Mouse (Mus musculus): Measurements from ENCODE around the gene Golim4. TPM values are rescaled to one million over a fixed set of nuclear protein-coding genes. Genes with fewer than 3 reads are reported as not detected.

Gene Golim4
- polyA plus RNA-seq, 1 experiment from 2014 or later: 52.2 TPM

GRCm38 (mm10) chr3:75948541-75949095, 8.1 kb downstream of the Golim4 start:
- 91% methylated on average over 2 of the region's 2 CpGs for WGBS
- Histone ChIP-seq H3K4me1 (peaks cover 3% of the 10 kb centered on the region), H3K9me3 (replicated peaks) (0 out of 2 replicates have a peak, but pooled peaks cover 4% of the 10 kb centered on the region), H3K27ac (replicated peaks) (no peak overlapping the region), H3K27me3 (ENCODE audit: low read depth, poor library complexity, severe bottlenecking) (no peaks in the 10 kb centered on the region), H3K36me3 (peaks cover 46% of the 10 kb centered on the region), H3K4me3 (no peak overlapping the region)
- no peak for DNase-seq (ENCODE audit: low spot score)

DNA sequence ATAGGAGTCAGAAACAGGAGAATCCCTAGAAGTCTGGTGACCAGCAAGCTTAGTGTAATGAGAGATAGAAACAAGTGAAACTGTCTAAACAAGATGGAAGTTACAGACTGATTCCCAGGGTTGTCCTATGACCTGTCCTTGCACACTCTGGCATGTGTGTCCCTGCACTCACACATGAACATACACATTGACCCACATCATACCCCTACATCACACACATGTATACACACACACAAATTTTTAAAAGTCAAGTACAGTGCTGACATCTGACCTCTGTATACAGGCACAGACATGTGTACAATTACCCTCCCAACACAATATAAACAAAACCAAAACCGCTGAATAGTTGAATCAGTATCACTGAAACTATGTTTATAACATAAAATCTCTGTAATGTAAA, 8.7 kb downstream of the Golim4 start:
- H3K27ac ChIP-seq (replicated peaks): no peak overlapping the region
- DNase-seq (ENCODE audit: low spot score): no peak
- WGBS: 91% methylated on average over 1 of the region's 1 CpGs
- 0 out of 2 replicates have a peak, but pooled peaks cover 4% of the 10 kb centered on the region for H3K9me3 ChIP-seq (replicated peaks)
- H3K4me1 ChIP-seq: no peaks in the 10 kb centered on the region; the same call in 1 of the 2 replicates
- H3K36me3 ChIP-seq: peaks cover 46% of the 10 kb centered on the region
- no peak overlapping the region for H3K4me3 ChIP-seq
- no peaks in the 10 kb centered on the region for H3K27me3 ChIP-seq (ENCODE audit: low read depth, poor library complexity, severe bottlenecking)

GRCm38 (mm10) chr3:75942303-75943060, 14.3 kb downstream of the Golim4 start:
- 0 out of 2 replicates have a peak, but pooled peaks cover 4% of the 10 kb centered on the region for H3K9me3 ChIP-seq (replicated peaks)
- H3K27ac ChIP-seq (replicated peaks): no peak overlapping the region
- H3K27me3 ChIP-seq (ENCODE audit: low read depth, poor library complexity, severe bottlenecking): no peaks in the 10 kb centered on the region
- 85% methylated on average over 12 of the region's 12 CpGs for WGBS
- no peaks in the 10 kb centered on the region for H3K4me1 ChIP-seq
- peaks cover 35% of the 10 kb centered on the region for H3K36me3 ChIP-seq
- no peak overlapping the region for H3K4me3 ChIP-seq
- DNase-seq (ENCODE audit: low spot score): no peak

DNA sequence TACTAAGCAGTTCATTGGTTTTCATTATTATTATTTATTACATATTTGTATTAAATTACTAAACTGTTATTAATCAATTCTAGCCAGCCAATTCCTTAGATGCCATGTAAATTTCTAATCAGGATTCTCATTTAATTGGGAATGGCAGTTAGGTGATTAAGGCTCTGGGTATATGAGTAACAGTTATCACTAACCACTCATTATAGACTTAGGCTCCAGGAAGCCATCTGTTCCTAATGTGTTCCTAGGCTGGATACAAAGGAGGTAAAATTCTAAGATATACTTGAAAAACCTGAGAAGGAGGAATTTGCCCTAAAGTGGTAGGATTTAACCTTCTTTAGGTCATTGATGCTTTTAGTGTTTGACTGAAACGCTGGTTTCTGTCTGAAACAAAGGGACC, 14.9 kb downstream of the Golim4 start:
- 76% methylated on average over 1 of the region's 1 CpGs for WGBS
- H3K27ac ChIP-seq (replicated peaks): no peak overlapping the region
- DNase-seq (ENCODE audit: low spot score): no peak
- H3K36me3 ChIP-seq: peaks cover 29% of the 10 kb centered on the region
- no peak overlapping the region for H3K4me3 ChIP-seq
- H3K4me1 ChIP-seq: no peaks in the 10 kb centered on the region
- no peaks in the 10 kb centered on the region for H3K9me3 ChIP-seq (replicated peaks)
- H3K27me3 ChIP-seq (ENCODE audit: low read depth, poor library complexity, severe bottlenecking): no peaks in the 10 kb centered on the region

DNA sequence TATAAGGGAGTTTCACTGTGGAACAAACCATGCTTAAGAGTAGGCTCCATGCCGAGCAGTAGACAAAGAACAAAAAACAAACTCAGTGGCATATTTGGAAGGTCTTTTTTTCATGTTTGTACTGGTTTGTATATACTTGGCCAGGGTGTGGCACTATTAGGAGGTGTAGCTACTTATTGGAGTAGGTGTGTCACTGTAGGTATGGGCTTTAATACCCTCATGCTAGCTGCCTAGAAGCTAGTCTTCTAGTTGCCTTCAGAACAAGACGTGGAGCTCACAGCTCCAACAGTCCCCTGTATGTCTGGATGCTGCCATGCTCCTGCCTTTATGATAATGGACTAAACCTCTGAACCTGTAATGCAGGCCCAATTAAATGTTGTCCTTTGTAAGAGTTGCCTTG, 20.6 kb downstream of the Golim4 start:
- H3K9me3 ChIP-seq (replicated peaks): peaks cover 12% of the 10 kb centered on the region; the same call in 1 of the 2 replicates
- H3K27me3 ChIP-seq (ENCODE audit: low read depth, poor library complexity, severe bottlenecking): no peaks in the 10 kb centered on the region
- DNase-seq (ENCODE audit: low spot score): no peak
- H3K4me3 ChIP-seq: no peak overlapping the region
- peaks cover 33% of the 10 kb centered on the region for H3K36me3 ChIP-seq
- H3K27ac ChIP-seq (replicated peaks): no peak overlapping the region
- no peaks in the 10 kb centered on the region for H3K4me1 ChIP-seq
- WGBS: 95% methylated on average over 2 of the region's 2 CpGs

- Histone ChIP-seq H3K4me3 (no peak overlapping the region), H3K4me1 (no peaks in the 10 kb centered on the region), H3K9me3 (replicated peaks) (peaks cover 12% of the 10 kb centered on the region; the same call in 1 of the 2 replicates), H3K27me3 (ENCODE audit: low read depth, poor library complexity, severe bottlenecking) (no peaks in the 10 kb centered on the region), H3K27ac (replicated peaks) (no peak overlapping the region), H3K36me3 (peaks cover 25% of the 10 kb centered on the region)
- DNase-seq (ENCODE audit: low spot score): no peak
- WGBS: 77% methylated on average over 2 of the region's 2 CpGs
Measured at GRCm38 (mm10) chr3:75930659-75931225, 26.0 kb downstream of the Golim4 start.

- DNase-seq (ENCODE audit: low spot score): no peak
- no peak overlapping the region for H3K4me3 ChIP-seq
- no peaks in the 10 kb centered on the region for H3K27me3 ChIP-seq (ENCODE audit: low read depth, poor library complexity, severe bottlenecking)
- H3K4me1 ChIP-seq: no peaks in the 10 kb centered on the region
- WGBS: 91% methylated on average over 7 of the region's 7 CpGs
- peaks cover 18% of the 10 kb centered on the region for H3K36me3 ChIP-seq
- H3K9me3 ChIP-seq (replicated peaks): peaks cover 12% of the 10 kb centered on the region; the same call in 1 of the 2 replicates
- no peak overlapping the region for H3K27ac ChIP-seq (replicated peaks)
Measured at GRCm38 (mm10) chr3:75929926-75930548, 26.7 kb downstream of the Golim4 start.

GRCm38 (mm10) chr3:75926327-75926726, 30.4 kb downstream of the Golim4 start:
- WGBS: 90% methylated on average over 3 of the region's 3 CpGs
- no peak overlapping the region for H3K27ac ChIP-seq (replicated peaks)
- H3K9me3 ChIP-seq (replicated peaks): no peaks in the 10 kb centered on the region
- H3K4me3 ChIP-seq: no peak overlapping the region
- peaks cover 10% of the 10 kb centered on the region for H3K4me1 ChIP-seq
- no peaks in the 10 kb centered on the region for H3K36me3 ChIP-seq
- no peak for DNase-seq (ENCODE audit: low spot score)
- H3K27me3 ChIP-seq (ENCODE audit: low read depth, poor library complexity, severe bottlenecking): no peaks in the 10 kb centered on the region

- no peak overlapping the region for H3K27ac ChIP-seq (replicated peaks)
- H3K9me3 ChIP-seq (replicated peaks): no peaks in the 10 kb centered on the region
- peaks cover 16% of the 10 kb centered on the region for H3K4me1 ChIP-seq
- H3K36me3 ChIP-seq: no peaks in the 10 kb centered on the region
- H3K27me3 ChIP-seq (ENCODE audit: low read depth, poor library complexity, severe bottlenecking): no peaks in the 10 kb centered on the region
- DNase-seq (ENCODE audit: low spot score): no peak
- H3K4me3 ChIP-seq: no peak overlapping the region
- 87% methylated on average over 2 of the region's 2 CpGs for WGBS
Measured at GRCm38 (mm10) chr3:75925123-75925522, 31.6 kb downstream of the Golim4 start.

DNA sequence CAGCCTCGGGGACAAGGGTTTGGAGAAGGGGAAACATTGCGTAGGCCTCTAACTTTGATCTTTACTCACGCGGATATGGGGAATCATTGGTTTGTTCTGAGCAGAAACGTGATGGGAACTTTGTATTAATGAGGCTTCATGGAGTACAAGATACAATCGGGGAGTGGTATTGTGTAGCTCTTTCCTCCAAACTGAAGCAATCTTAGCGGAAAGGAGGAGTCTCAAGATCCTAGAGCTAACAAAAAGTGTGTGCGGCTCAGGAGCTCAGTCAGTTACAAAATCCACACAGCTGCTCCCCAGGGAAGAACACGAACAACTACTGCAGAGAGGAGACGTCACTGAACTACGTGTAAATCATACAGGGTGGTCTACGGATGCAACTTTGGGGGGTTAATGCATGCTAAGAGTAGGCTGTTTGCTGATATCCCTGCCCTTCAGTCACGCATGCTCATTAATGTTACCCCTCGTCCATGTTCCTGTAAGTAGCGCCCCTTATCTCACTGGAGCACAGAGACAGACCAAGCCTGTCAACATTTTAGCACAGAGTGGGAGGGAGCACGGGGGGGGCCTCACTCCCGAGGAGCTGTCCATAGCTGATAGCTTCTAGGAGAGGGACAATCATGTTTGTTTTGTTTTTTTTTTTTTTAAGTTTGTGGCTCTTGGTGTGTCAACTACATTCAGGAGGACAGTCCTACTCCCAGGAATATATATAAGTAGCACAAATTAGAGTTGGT, 38.8 kb downstream of the Golim4 start:
- Histone ChIP-seq H3K4me1 (peaks cover 23% of the 10 kb centered on the region), H3K27ac (replicated peaks) (no peak overlapping the region), H3K4me3 (no peak overlapping the region), H3K27me3 (ENCODE audit: low read depth, poor library complexity, severe bottlenecking) (no peaks in the 10 kb centered on the region), H3K9me3 (replicated peaks) (no peaks in the 10 kb centered on the region), H3K36me3 (no peaks in the 10 kb centered on the region)
- 90% methylated on average over 17 of the region's 17 CpGs for WGBS
- no peak for DNase-seq (ENCODE audit: low spot score)

GRCm38 (mm10) chr3:75912786-75913185, 44.0 kb downstream of the Golim4 start:
- H3K27me3 ChIP-seq (ENCODE audit: low read depth, poor library complexity, severe bottlenecking): no peaks in the 10 kb centered on the region
- no peak overlapping the region for H3K27ac ChIP-seq (replicated peaks)
- no peak for DNase-seq (ENCODE audit: low spot score)
- H3K36me3 ChIP-seq: no peaks in the 10 kb centered on the region
- WGBS: 77% methylated on average over 4 of the region's 4 CpGs
- no peaks in the 10 kb centered on the region for H3K9me3 ChIP-seq (replicated peaks)
- H3K4me1 ChIP-seq: peaks cover 12% of the 10 kb centered on the region
- H3K4me3 ChIP-seq: no peak overlapping the region

DNA sequence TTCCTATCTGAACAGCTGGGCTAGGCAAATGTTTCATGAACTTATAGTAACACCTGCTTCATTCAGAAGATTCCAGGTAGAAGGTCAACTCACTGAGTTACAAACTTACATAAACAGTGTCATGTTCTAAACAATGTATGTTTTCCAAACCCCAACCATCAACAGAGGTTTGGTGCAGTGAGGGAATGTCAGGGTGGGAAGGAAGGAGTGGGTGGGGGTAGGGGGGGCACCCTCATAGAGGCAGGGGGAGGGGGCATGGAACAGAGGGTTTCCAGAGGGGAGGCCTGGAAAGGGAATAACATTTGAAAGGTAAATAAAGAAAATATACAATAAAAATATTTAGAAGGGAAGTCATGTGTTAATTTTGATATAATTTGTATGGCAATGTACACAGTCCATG, 46.0 kb downstream of the Golim4 start:
- peaks cover 10% of the 10 kb centered on the region for H3K36me3 ChIP-seq
- DNase-seq (ENCODE audit: low spot score): no peak
- no peak overlapping the region for H3K4me3 ChIP-seq
- no peaks in the 10 kb centered on the region for H3K9me3 ChIP-seq (replicated peaks)
- peaks cover 12% of the 10 kb centered on the region for H3K4me1 ChIP-seq
- no peak overlapping the region for H3K27ac ChIP-seq (replicated peaks)
- no peaks in the 10 kb centered on the region for H3K27me3 ChIP-seq (ENCODE audit: low read depth, poor library complexity, severe bottlenecking)
